Mouse (Mus musculus) hindbrain, embryonic 15.5 days (tissue): ENCODE measurements around the gene Jarid2. TPM values are rescaled to one million over a fixed set of nuclear protein-coding genes. Genes with fewer than 3 reads are reported as not detected.

Experiments
- ATAC-seq: fragments of 200-750 bp; cut with Nextera tagmentation; 2 replicates; pipeline ENCODE4 v1.8.0; 2017; ENCODE audit warnings: low read depth, moderate number of reproducible peaks, moderate TSS enrichment; ENCODE audit not compliant: low FRiP score
- H3K27ac ChIP-seq: fragments of 300-500 bp; sonication (generic); replicated peaks from 2 replicates; pipeline ENCODE4 v1.5.1; 2015; ENCODE audit warnings: mild to moderate bottlenecking, inconsistent platforms
- H3K27me3 ChIP-seq: fragments of 300-500 bp; sonication (generic); 2 replicates; pipeline ENCODE4 v1.6.1; 2015; ENCODE audit warnings: control low read depth, inconsistent platforms
- H3K36me3 ChIP-seq: fragments of 300-500 bp; sonication (generic); 2 replicates; pipeline ENCODE4 v1.6.1; 2015; ENCODE audit warnings: control low read depth, inconsistent platforms
- H3K4me1 ChIP-seq: fragments of 300-500 bp; sonication (generic); replicated peaks from 2 replicates; pipeline ENCODE4 v1.6.1; 2015; ENCODE audit warnings: control low read depth, inconsistent platforms
- H3K4me2 ChIP-seq: fragments of 300-500 bp; sonication (generic); 2 replicates; pipeline ENCODE4 v1.6.1; 2015; ENCODE audit warnings: moderate library complexity, mild to moderate bottlenecking, inconsistent platforms
- H3K4me3 ChIP-seq: fragments of 300-500 bp; sonication (generic); 2 replicates; pipeline ENCODE4 v1.5.1; 2015; ENCODE audit warnings: mild to moderate bottlenecking, inconsistent platforms
- H3K9ac ChIP-seq: fragments of 300-500 bp; sonication (generic); 2 replicates; pipeline ENCODE4 v1.6.1; 2015; ENCODE audit warnings: inconsistent platforms
- H3K9me3 ChIP-seq: fragments of 300-500 bp; sonication (generic); 2 replicates; pipeline ENCODE4 v1.6.1; 2016; ENCODE audit warnings: control low read depth, inconsistent platforms
- WGBS: fragments of 180-500 bp; shearing (Covaris S2); methylation state at CpG from one replicate; pipeline ENCODE4 v1.1.7; 2015; 5-methylcytosine and 5-hydroxymethylcytosine counted together
- polyA plus RNA-seq: library from polyadenylated mRNA; unstranded; fragments of >200 nt; fragmentation: Nextera tagmentation; extraction: Ambion mirVana; gene quantifications from 2 replicates; pipeline ENCODE4 v1.2.1, GENCODE M21; 2015

The Jarid2 gene
- polyA plus RNA-seq, 1 experiment from 2014 or later: 38.3 TPM

- WGBS: 60% methylated on average over 5 of the region's 5 CpGs
- H3K4me3 ChIP-seq: no peak overlapping the region
- no peaks in the 10 kb centered on the region for H3K9me3 ChIP-seq
- no peak overlapping the region for H3K9ac ChIP-seq
- 0 out of 2 replicates have a peak, but pooled peaks cover 5% of the 10 kb centered on the region for H3K36me3 ChIP-seq
- peak; percentile 79 for ATAC-seq
- no peaks in the 10 kb centered on the region for H3K27me3 ChIP-seq
- H3K27ac ChIP-seq: no peak overlapping the region
- peaks cover 8% of the 10 kb centered on the region; the same call in 1 of the 2 replicates for H3K4me1 ChIP-seq
- no peak overlapping the region for H3K4me2 ChIP-seq
These were observed 231.4 kb downstream of the Jarid2 start for GRCm38 (mm10) chr13:44960542-44961291.
